Mouse (Mus musculus) neural tube, embryonic 11.5 days (tissue): ENCODE results near the gene Pip5k1c. TPM values are rescaled to one million over a fixed set of nuclear protein-coding genes. Genes with fewer than 3 reads are reported as not detected.

Experiments used
- ATAC-seq: fragments of 200-750 bp; cut with Nextera tagmentation; 2 replicates; pipeline ENCODE4 v1.8.0; 2017; ENCODE audit warnings: moderate number of reproducible peaks, mild to moderate bottlenecking, moderate TSS enrichment, moderate library complexity; ENCODE audit not compliant: insufficient read depth, low FRiP score, low TSS enrichment
- DNase-seq: peaks from one replicate; pipeline ENCODE4 v3.0.0-alpha.2; 2015; ENCODE audit warnings: low spot score
- H3K27ac ChIP-seq: fragments of 300-500 bp; sonication (generic); 2 replicates; pipeline ENCODE4 v1.5.1; 2014; ENCODE audit warnings: low read depth, mild to moderate bottlenecking, low read length
- H3K27me3 ChIP-seq: fragments of 300-500 bp; sonication (generic); 2 replicates; pipeline ENCODE4 v1.6.1; 2014; ENCODE audit warnings: mild to moderate bottlenecking, low read length, mixed read lengths; ENCODE audit not compliant: control insufficient read depth, insufficient read depth
- H3K36me3 ChIP-seq: fragments of 300-500 bp; sonication (generic); 2 replicates; pipeline ENCODE4 v1.6.1; 2014; ENCODE audit warnings: mild to moderate bottlenecking, low read length, moderate library complexity, mixed read lengths; ENCODE audit not compliant: control insufficient read depth, insufficient read depth
- H3K4me1 ChIP-seq: fragments of 300-500 bp; sonication (generic); 2 replicates; pipeline ENCODE4 v1.6.1; 2014; ENCODE audit warnings: low read length, mixed read lengths; ENCODE audit not compliant: control insufficient read depth, insufficient read depth
- H3K4me2 ChIP-seq: fragments of 300-500 bp; sonication (generic); 2 replicates; pipeline ENCODE4 v1.6.1; 2014; ENCODE audit warnings: low read depth, mild to moderate bottlenecking, moderate library complexity
- H3K4me3 ChIP-seq: fragments of 300-500 bp; sonication (generic); 2 replicates; pipeline ENCODE4 v1.5.1; 2014; ENCODE audit warnings: low read depth, low read length
- H3K9ac ChIP-seq: fragments of 300-500 bp; sonication (generic); 2 replicates; pipeline ENCODE4 v1.6.1; 2014; ENCODE audit warnings: mild to moderate bottlenecking, low read length
- H3K9me3 ChIP-seq: fragments of 300-500 bp; sonication (generic); 2 replicates; pipeline ENCODE4 v1.6.1; 2016; ENCODE audit warnings: low read length; ENCODE audit not compliant: control insufficient read depth
- WGBS: fragments of 180-500 bp; shearing (Covaris S2); extraction: QIAGEN DNeasy Blood & Tissue Kit; methylation state at CpG from one replicate; pipeline ENCODE4 v1.1.7; 2014; 5-methylcytosine and 5-hydroxymethylcytosine counted together
- polyA plus RNA-seq: library from polyadenylated mRNA; unstranded; fragments of >200 nt; fragmentation: Nextera tagmentation; extraction: Ambion mirVana; gene quantifications from 2 replicates; pipeline ENCODE4 v1.2.1, GENCODE M21; 2014

Gene Pip5k1c
- polyA plus RNA-seq, 1 experiment from 2014 or later = 64.6 TPM

DNA sequence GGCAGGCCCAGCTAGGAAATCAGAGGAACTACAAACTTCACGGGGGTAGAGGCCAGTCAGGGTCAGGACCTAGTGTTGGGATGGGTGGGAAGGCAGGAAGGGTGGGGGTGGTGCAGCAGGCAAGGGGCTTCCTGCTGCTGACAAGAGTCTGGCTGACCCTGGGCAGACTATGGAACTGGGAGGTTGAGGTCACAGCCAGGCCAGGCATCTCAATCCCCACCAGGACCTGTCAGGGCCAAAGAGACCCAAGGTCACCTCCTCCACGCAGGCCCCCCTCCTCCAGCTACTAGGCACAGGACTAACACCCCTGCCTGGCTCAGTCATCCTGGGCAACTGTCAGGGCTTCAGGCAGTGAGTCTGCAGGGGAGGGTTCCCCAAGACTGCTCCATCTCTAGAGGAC, 35.2 kb downstream of the Pip5k1c start:
- 28% methylated on average over 2 of the region's 2 CpGs for WGBS

GRCm38 (mm10) chr10:81328386-81328785, 35.6 kb downstream of the Pip5k1c start, which contains the start of gene Tbxa2r:
Gene Tbxa2r (plus strand): TSS chr10:81328731.
- no peak within 1 kb of the TSS for H3K4me3 ChIP-seq
- DNase-seq (no peak), ATAC-seq (no peak)
- H3K4me2 ChIP-seq = no peak within 1 kb of the TSS
- 6% methylated on average over 9 of the region's 10 CpGs for WGBS
- H3K36me3 ChIP-seq = peaks cover 32% of the 10 kb centered on the region
- peaks cover 18% of the 10 kb centered on the region for H3K27me3 ChIP-seq
- H3K9ac ChIP-seq = peak within 1 kb of the TSS; percentile 29; the same call in 1 of the 2 replicates
- no peaks in the 10 kb centered on the region for H3K9me3 ChIP-seq
- H3K27ac ChIP-seq = 0 out of 2 replicates have a peak within 1 kb of the TSS, but pooled peaks have one; percentile 14
- peaks cover 4% of the 10 kb centered on the region; the same call in 1 of the 2 replicates for H3K4me1 ChIP-seq

More for the DNA sequence above, 35.2 kb downstream of the Pip5k1c start:
- no peaks in the 10 kb centered on the region for H3K9me3 ChIP-seq
- ATAC-seq = no peak
- peak overlapping the region; percentile 29; the same call in 1 of the 2 replicates for H3K9ac ChIP-seq
- 0 out of 2 replicates have a peak overlapping the region, but pooled peaks have one; percentile 14 for H3K27ac ChIP-seq
- H3K36me3 ChIP-seq = peaks cover 36% of the 10 kb centered on the region
- peaks cover 14% of the 10 kb centered on the region for H3K27me3 ChIP-seq
- H3K4me1 ChIP-seq = peaks cover 4% of the 10 kb centered on the region; the same call in 1 of the 2 replicates
- DNase-seq = no peak
- H3K4me3 ChIP-seq = no peak overlapping the region
- no peak overlapping the region for H3K4me2 ChIP-seq

DNA sequence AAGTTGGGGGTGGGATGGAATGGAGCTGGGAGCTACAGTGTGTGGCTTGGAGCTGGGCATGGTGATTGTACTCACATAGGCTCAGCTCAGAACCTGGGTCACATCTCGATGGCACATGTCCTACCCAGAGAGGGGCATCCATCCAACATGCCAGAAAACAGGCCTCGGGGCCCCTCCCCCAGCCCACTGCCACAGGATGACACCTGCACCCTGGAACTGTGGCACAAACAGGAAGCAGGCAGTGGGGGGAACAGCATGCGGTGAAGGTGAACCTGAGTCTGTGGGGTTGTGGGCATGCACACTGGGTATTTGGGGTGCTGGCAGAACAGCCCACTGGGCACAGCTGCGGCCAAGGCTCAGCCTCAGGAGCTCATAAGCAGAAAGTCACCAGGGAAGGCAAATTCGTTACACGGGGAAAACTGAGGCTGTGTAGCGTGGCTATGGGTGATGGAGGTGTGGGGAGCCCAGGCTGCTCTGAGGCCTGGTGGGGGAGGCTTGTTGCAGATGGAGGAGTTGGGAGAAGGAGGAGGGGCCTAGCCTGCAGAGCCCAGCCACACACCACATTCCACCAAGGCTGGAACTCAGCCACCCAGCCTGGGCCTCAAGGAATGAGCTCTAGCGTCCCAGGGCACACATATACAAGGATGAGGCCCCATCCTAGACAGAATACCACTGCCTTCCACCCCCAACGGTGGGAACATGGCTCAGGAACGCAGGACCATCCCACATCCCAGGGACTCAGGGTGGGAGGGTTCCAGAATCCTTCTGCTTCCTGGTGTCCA, 36.6 kb downstream of the Pip5k1c start:
- no peak overlapping the region for H3K4me2 ChIP-seq
- DNase-seq = no peak
- no peak overlapping the region for H3K9ac ChIP-seq
- H3K36me3 ChIP-seq = peaks cover 25% of the 10 kb centered on the region
- 76% methylated on average over 10 of the region's 10 CpGs for whole genome bisulfite sequencing
- H3K27me3 ChIP-seq = peaks cover 18% of the 10 kb centered on the region
- peaks cover 4% of the 10 kb centered on the region; the same call in 1 of the 2 replicates for H3K4me1 ChIP-seq
- H3K4me3 ChIP-seq = no peak overlapping the region
- ATAC-seq = no peak
- H3K27ac ChIP-seq = no peak overlapping the region
- no peaks in the 10 kb centered on the region for H3K9me3 ChIP-seq

DNA sequence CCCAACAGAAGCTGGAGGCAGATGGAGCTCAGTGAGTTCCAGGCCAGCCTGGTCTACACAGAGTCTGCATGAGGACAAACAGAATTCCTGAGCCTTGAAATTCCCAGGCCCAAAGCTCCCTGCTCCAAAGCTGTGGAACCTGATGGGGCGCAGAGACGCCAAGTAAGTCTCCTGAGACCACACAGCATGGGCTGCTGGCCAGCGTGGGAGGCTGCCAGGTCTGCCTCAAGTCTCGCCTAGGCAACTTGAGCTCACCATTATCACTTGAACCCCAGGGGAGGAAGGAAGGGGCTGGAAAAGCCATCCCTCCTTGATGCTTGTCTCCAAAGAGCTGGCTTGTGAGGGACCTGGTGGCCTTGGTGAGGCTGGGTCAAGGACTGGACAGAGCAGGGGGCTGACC, 37.2 kb downstream of the Pip5k1c start:
- peaks cover 4% of the 10 kb centered on the region; the same call in 1 of the 2 replicates for H3K4me1 ChIP-seq
- ATAC-seq = no peak
- no peaks in the 10 kb centered on the region for H3K9me3 ChIP-seq
- no peak overlapping the region for H3K4me3 ChIP-seq
- H3K27ac ChIP-seq = no peak overlapping the region
- 67% methylated on average over 4 of the region's 4 CpGs for WGBS
- H3K27me3 ChIP-seq = peaks cover 18% of the 10 kb centered on the region
- DNase-seq = no peak
- no peak overlapping the region for H3K4me2 ChIP-seq
- H3K9ac ChIP-seq = no peak overlapping the region
- peaks cover 19% of the 10 kb centered on the region for H3K36me3 ChIP-seq

- H3K27me3 ChIP-seq = peaks cover 18% of the 10 kb centered on the region
- no peaks in the 10 kb centered on the region for H3K36me3 ChIP-seq
- no peak overlapping the region for H3K4me3 ChIP-seq
- ATAC-seq (no peak), DNase-seq (no peak)
- H3K4me2 ChIP-seq = no peak overlapping the region
- no peaks in the 10 kb centered on the region for H3K9me3 ChIP-seq
- no peak overlapping the region for H3K9ac ChIP-seq
- 10% methylated on average over 29 of the region's 29 CpGs for WGBS
- peaks cover 4% of the 10 kb centered on the region; the same call in 1 of the 2 replicates for H3K4me1 ChIP-seq
- no peak overlapping the region for H3K27ac ChIP-seq
Observed at GRCm38 (mm10) chr10:81332277-81332676, 39.5 kb downstream of the Pip5k1c start.

- Histone ChIP-seq H3K4me3 (no peak overlapping the region), H3K36me3 (no peaks in the 10 kb centered on the region), H3K9ac (no peak overlapping the region), H3K9me3 (no peaks in the 10 kb centered on the region), H3K4me1 (no peaks in the 10 kb centered on the region; the same call in 1 of the 2 replicates), H3K27me3 (peaks cover 26% of the 10 kb centered on the region), H3K4me2 (no peak overlapping the region), H3K27ac (no peak overlapping the region)
- ATAC-seq (no peak), DNase-seq (no peak)
- WGBS = 59% methylated on average over 11 of the region's 11 CpGs
Observed at GRCm38 (mm10) chr10:81334324-81334723, 41.6 kb downstream of the Pip5k1c start.

- H3K4me3 ChIP-seq = no peak overlapping the region
- ATAC-seq = no peak
Observed at GRCm38 (mm10) chr10:81335393-81336340, 42.9 kb downstream of the Pip5k1c start.

GRCm38 (mm10) chr10:81336558-81336957, 43.8 kb downstream of the Pip5k1c start:
- Histone ChIP-seq H3K4me2 (no peak overlapping the region), H3K4me3 (no peak overlapping the region)

More at GRCm38 (mm10) chr10:81335393-81336340, 42.9 kb downstream of the Pip5k1c start:
- no peak overlapping the region for H3K9ac ChIP-seq
- no peak overlapping the region for H3K4me2 ChIP-seq
- DNase-seq = no peak
- no peaks in the 10 kb centered on the region; the same call in 1 of the 2 replicates for H3K4me1 ChIP-seq
- no peaks in the 10 kb centered on the region for H3K36me3 ChIP-seq
- 51% methylated on average over 15 of the region's 19 CpGs for WGBS
- H3K27me3 ChIP-seq = peaks cover 26% of the 10 kb centered on the region
- no peaks in the 10 kb centered on the region for H3K9me3 ChIP-seq
- H3K27ac ChIP-seq = no peak overlapping the region

More at GRCm38 (mm10) chr10:81336558-81336957, 43.8 kb downstream of the Pip5k1c start:
- Histone ChIP-seq H3K36me3 (no peaks in the 10 kb centered on the region), H3K4me1 (no peaks in the 10 kb centered on the region; the same call in 1 of the 2 replicates), H3K27me3 (peaks cover 30% of the 10 kb centered on the region), H3K9me3 (no peaks in the 10 kb centered on the region), H3K27ac (no peak overlapping the region), H3K9ac (no peak overlapping the region)
- 93% methylated on average over 4 of the region's 4 CpGs for WGBS
- ATAC-seq = no peak
- no peak for DNase-seq
